Mouse (Mus musculus): Measurements from ENCODE around the gene Pim3. TPM values are rescaled to one million over a fixed set of nuclear protein-coding genes. Genes with fewer than 3 reads are reported as not detected.

Gene Pim3
- polyA plus RNA-seq, 1 experiment from 2014 or later = 45.3 TPM

DNA sequence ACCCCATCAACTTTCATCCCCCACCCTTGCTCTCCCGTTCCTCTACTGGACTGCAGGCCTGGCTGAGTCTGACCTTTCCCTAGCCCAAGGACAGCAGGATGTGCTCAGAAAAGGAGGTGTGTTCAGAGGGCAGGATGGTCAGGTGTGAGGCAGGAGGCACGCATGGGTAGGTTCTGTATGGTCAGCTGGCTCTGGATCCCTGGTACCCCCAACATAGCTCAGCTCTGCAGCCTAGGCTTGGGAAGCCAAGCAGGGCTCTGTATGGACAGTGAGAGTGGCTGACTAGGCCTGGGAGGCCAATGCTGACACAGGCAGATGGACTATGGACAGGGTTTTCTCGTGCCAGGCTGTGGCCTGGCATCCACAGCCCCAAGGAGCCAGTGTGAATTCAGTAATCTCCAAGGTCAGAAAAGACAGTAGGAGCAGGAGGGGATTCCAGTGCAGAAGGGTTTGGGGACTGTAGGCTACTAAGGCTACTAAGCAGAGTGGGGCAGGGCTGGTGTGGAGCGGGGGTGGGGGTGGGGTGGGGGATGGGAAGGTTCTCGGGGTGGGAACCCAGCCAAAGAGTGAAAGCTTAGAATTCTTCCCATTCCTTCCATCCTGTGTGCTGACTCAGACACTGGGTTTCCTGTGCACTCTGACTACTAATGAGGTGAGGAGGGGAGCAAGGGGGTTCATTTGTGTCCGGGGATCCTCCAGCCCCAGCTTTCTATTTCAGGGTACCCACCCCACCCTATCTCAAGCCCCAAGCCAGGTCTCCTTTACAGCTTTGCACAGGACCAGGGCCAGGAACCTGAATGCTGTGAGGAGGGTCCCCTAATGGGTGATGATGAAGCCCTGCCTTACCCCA is 7.6 kb upstream of the Pim3 start:
- peaks cover 34% of the 10 kb centered on the region for H3K4me1 ChIP-seq
- no peaks in the 10 kb centered on the region for H3K9me3 ChIP-seq (replicated peaks)
- no peaks in the 10 kb centered on the region for H3K27me3 ChIP-seq
- no peak overlapping the region for H3K27ac ChIP-seq
- ATAC-seq (ENCODE audit: low FRiP score) = 0 out of 2 replicates have a peak, but pooled peaks have one; percentile 46
- peak overlapping the region; percentile 8; the same call in 1 of the 2 replicates for H3K4me2 ChIP-seq (replicated peaks)
- H3K36me3 ChIP-seq = no peaks in the 10 kb centered on the region
- H3K9ac ChIP-seq = no peak overlapping the region
- 47% methylated on average over 6 of the region's 6 CpGs for WGBS
- H3K4me3 ChIP-seq = no peak overlapping the region

DNA sequence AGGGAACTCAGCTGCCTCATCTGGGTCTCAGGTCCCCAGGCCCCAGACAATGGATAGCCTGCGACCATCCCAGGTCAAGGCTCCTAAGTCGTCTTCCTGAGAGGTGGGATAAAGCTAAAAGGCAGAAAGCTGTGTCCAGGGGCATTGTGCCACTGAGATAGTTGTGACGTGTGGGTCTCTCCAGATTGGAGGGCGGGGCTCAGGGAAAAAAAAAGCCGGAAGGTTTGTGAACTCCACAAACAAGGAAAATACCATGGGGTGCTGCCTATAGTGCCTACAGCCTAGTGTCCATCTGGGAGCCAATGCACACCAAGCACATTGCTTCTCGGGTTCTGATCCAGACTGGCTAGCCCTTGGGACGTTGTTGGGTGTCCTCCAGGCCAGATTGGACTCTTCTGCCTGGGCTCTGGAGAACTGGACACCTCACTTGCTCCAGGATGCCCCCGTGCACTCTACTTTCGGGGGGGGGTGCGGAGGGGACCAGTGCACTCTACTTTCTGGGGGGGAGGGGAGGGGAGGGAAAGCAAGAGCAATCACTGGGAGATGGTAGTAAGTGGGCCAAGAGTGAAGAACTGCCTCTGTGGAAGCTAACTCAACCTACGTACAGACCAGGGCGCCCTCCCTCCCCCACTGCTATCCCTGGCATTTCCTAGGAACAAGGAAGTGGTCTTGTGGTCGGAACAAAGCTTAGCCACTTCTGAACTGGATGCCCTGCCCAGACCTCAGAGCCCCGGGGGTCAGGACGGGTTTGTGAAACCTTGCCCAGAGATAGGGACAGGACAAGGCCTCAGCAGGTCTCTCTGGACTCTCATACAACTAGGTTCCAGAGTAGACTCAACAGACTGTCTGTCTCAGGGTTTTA is 6.8 kb upstream of the Pim3 start:
- ATAC-seq (ENCODE audit: low FRiP score) = no peak

DNA sequence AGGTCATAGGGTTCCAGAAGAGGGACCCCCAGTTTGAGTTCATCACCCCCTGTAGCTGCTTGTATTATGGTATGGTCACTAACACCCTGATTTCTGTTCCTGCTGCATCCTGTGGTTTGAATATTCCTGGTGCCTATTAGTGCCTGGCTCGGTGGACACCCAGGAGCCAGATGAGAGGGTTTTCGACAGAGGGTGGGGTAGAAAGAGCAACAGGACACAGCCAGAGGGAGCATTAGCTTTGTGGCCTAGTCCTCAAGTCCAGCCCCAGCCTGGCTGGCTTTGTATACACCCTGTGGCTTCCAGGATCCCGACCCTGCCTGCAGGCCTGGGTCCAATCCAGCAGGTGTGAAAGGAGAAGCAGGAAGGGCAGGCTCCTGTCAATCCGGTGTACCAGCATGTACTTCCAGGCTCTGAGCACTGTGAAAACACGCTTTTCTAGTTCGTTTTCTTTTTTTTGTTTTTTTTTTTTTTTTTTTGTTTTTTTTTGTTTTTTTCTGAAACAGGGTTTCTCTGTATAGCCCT is 6.0 kb upstream of the Pim3 start:
- H3K4me1 ChIP-seq = peaks cover 25% of the 10 kb centered on the region
- H3K4me2 ChIP-seq (replicated peaks) = no peak overlapping the region
- ATAC-seq (ENCODE audit: low FRiP score) = no peak
- H3K9ac ChIP-seq = no peak overlapping the region
- H3K4me3 ChIP-seq = no peak overlapping the region
- H3K36me3 ChIP-seq = no peaks in the 10 kb centered on the region
- no peaks in the 10 kb centered on the region for H3K9me3 ChIP-seq (replicated peaks)
- no peaks in the 10 kb centered on the region for H3K27me3 ChIP-seq
- 79% methylated on average over 6 of the region's 6 CpGs for WGBS
- H3K27ac ChIP-seq = no peak overlapping the region

More for the DNA sequence above, 6.8 kb upstream of the Pim3 start:
- H3K9ac ChIP-seq = no peak overlapping the region
- no peaks in the 10 kb centered on the region for H3K27me3 ChIP-seq
- 71% methylated on average over 15 of the region's 15 CpGs for WGBS
- peaks cover 32% of the 10 kb centered on the region for H3K4me1 ChIP-seq
- no peak overlapping the region for H3K27ac ChIP-seq
- no peaks in the 10 kb centered on the region for H3K36me3 ChIP-seq
- no peak overlapping the region for H3K4me3 ChIP-seq
- H3K4me2 ChIP-seq (replicated peaks) = peak overlapping the region; percentile 8; the same call in 1 of the 2 replicates
- no peaks in the 10 kb centered on the region for H3K9me3 ChIP-seq (replicated peaks)

DNA sequence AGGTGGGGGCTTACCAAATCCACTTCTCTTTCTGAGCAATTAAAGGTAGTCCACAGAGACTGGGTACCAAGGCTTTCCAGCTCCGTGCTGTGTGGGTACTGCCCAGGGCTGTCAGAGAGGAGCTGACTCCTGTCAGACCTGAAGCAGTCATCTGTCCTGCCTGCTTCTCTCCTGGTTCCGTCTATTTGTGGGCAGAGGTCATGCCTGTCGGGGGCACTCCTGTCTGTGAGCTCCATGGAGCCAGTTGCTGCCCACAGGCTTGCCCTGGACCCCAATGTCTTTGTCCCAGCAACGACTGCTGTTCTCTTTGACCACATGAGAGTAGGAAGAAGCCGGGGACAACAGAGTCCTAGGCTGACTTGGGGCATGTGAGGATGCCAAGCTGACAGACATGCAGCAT is 5.4 kb upstream of the Pim3 start:
- no peak for ATAC-seq (ENCODE audit: low FRiP score)
- H3K36me3 ChIP-seq = no peaks in the 10 kb centered on the region
- H3K9ac ChIP-seq = no peak overlapping the region
- no peak overlapping the region for H3K4me3 ChIP-seq
- H3K27ac ChIP-seq = no peak overlapping the region
- H3K4me1 ChIP-seq = peaks cover 24% of the 10 kb centered on the region
- H3K9me3 ChIP-seq (replicated peaks) = no peaks in the 10 kb centered on the region
- H3K27me3 ChIP-seq = no peaks in the 10 kb centered on the region
- WGBS = 84% methylated on average over 5 of the region's 5 CpGs
- H3K4me2 ChIP-seq (replicated peaks) = no peak overlapping the region

DNA sequence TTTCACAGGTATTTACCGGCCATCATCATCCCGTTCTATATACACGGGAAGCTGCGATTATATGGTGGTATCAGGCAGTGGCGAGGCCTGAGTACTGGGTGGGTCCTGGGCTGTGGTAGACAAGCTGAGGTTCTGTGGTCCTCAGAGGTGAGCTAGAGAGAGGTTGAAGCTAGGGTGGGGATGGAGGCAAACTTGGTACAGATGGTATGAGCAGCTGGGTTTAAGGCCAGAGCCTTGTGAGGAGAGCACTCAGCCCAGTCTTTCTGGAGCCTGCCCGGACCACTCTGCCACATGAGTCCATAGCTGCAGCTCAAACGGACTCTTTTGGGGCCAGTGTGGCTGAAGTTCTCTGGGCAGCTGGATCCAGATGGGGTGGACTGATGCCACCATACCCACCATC is 4.6 kb upstream of the Pim3 start:
- no peak overlapping the region for H3K4me3 ChIP-seq

DNA sequence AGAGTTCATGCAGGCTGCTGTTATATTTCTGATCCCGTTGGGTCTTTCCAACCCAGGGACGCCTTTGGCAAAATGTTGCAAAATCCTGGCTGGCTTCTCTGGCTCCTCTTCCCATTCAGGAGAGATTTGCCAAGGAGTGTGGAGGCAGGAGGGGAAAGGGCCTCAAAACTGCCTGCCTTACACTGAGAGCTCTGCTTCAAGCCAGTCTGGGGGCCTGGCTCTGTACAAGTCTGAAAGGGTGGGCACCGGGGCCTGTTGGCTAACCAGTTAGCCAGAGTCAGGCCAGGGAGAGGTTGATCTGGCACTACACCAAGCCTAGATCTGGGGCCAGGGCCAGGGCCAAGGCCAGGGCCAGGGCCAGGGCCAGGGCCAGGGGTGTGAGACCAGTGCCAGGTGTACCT is 3.8 kb upstream of the Pim3 start:
- H3K27ac ChIP-seq = no peak overlapping the region
- 88% methylated on average over 3 of the region's 3 CpGs for WGBS
- ATAC-seq (ENCODE audit: low FRiP score) = no peak
- H3K4me1 ChIP-seq = peaks cover 27% of the 10 kb centered on the region
- H3K4me2 ChIP-seq (replicated peaks) = no peak overlapping the region
- no peaks in the 10 kb centered on the region for H3K27me3 ChIP-seq
- no peaks in the 10 kb centered on the region for H3K9me3 ChIP-seq (replicated peaks)
- no peak overlapping the region for H3K4me3 ChIP-seq
- H3K36me3 ChIP-seq = no peaks in the 10 kb centered on the region
- H3K9ac ChIP-seq = no peak overlapping the region

More for the DNA sequence above, 4.6 kb upstream of the Pim3 start:
- WGBS = 97% methylated on average over 7 of the region's 7 CpGs
- Histone ChIP-seq H3K4me2 (replicated peaks) (no peak overlapping the region), H3K9me3 (replicated peaks) (no peaks in the 10 kb centered on the region), H3K27ac (no peak overlapping the region), H3K27me3 (no peaks in the 10 kb centered on the region), H3K4me1 (peaks cover 22% of the 10 kb centered on the region), H3K9ac (no peak overlapping the region), H3K36me3 (no peaks in the 10 kb centered on the region)
- ATAC-seq (ENCODE audit: low FRiP score) = no peak

DNA sequence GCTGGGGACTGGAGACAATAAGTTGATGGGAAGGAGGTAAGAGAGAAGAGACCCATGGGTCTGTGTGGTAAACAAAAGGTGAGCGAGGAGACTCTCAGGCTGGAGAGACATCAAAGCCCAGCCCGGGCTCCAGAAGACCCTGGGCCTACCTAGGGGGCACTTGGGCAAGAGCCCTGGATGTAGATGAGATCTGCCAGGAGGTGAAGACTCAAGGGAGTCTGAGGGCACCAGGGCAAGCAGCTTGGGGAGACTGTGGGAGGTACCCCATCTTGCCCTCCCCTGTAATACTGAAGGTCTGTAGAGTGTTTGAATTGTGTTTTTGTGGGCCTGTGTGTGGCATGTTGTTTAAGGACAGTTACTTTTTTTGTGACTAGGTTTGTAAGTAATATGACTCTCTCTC is 3.3 kb upstream of the Pim3 start:
- 81% methylated on average over 2 of the region's 2 CpGs for WGBS
- ATAC-seq (ENCODE audit: low FRiP score) = no peak
- Histone ChIP-seq H3K4me2 (replicated peaks) (no peak overlapping the region), H3K27me3 (no peaks in the 10 kb centered on the region), H3K36me3 (no peaks in the 10 kb centered on the region), H3K27ac (no peak overlapping the region), H3K9me3 (replicated peaks) (no peaks in the 10 kb centered on the region), H3K4me3 (no peak overlapping the region), H3K4me1 (peaks cover 27% of the 10 kb centered on the region), H3K9ac (no peak overlapping the region)

DNA sequence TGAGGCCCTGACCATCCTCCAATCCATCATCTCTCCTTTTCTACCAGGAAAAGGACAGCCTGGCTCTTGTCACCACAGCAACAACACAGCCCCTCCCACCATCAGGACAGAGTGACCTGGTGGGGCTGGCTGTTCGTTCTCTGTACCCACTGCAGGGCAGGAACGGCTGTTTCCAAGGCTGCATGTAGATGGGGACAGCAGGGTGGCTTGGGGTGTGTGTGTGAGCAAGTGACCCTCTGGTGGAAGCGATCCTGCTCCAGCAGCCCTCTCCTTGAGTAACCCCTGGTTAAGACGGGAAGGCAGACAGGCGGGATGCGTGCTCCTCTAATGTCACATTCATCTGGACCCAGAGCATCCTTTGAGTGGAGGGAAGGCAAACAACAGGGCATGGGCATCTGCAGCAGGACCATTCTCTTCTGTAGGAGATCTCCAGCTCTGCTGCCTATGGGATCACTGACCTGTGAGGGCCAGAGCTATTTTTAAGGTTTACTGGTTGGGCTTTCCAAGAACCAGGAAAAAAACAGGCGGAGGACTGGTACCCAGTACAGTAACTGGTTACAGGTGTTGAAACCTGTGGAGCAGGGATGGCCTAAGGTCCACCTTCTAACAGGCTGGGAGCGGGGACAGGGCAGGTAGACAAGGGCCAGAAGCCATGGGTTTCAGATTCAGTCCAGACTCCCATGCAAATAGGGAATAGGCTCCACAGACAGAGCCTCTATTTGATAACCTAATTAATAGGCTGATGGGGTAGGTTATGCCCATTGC is 2.6 kb upstream of the Pim3 start:
- peaks cover under 1% of the 10 kb centered on the region for H3K36me3 ChIP-seq
- H3K4me1 ChIP-seq = peaks cover 28% of the 10 kb centered on the region
- no peak for ATAC-seq (ENCODE audit: low FRiP score)
- H3K9me3 ChIP-seq (replicated peaks) = no peaks in the 10 kb centered on the region
- no peak overlapping the region for H3K27ac ChIP-seq
- no peak overlapping the region for H3K4me2 ChIP-seq (replicated peaks)
- no peak overlapping the region for H3K9ac ChIP-seq
- WGBS = 65% methylated on average over 8 of the region's 8 CpGs
- no peak overlapping the region for H3K4me3 ChIP-seq
- no peaks in the 10 kb centered on the region for H3K27me3 ChIP-seq

DNA sequence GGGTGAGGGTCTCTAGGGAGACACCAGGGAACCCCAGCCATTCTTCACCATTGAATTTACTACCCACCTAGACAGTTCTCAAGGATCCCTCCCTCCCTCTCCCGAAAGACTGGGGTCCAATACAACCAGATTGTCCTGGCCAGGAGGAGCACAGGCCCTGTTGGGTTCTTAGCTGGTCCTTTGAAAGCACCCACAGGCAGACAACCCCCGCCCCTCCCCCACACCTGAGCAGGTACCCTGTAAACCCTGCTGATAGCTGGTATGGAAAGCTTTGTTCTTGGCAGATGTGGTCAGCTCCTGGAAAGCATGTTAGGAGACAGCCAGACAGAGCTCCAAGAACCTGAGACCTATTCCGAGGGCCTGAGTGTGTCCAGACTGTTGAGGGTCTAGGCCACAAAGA is 1.2 kb upstream of the Pim3 start:
- H3K9ac ChIP-seq = no peak overlapping the region
- H3K9me3 ChIP-seq (replicated peaks) = no peaks in the 10 kb centered on the region
- no peak overlapping the region for H3K4me3 ChIP-seq
- no peak for ATAC-seq (ENCODE audit: low FRiP score)
- no peak overlapping the region for H3K4me2 ChIP-seq (replicated peaks)
- H3K36me3 ChIP-seq = peaks cover 12% of the 10 kb centered on the region
- no peak overlapping the region for H3K27ac ChIP-seq
- peaks cover 26% of the 10 kb centered on the region for H3K4me1 ChIP-seq
- whole genome bisulfite sequencing = 91% methylated on average over 3 of the region's 3 CpGs
- no peaks in the 10 kb centered on the region for H3K27me3 ChIP-seq

DNA sequence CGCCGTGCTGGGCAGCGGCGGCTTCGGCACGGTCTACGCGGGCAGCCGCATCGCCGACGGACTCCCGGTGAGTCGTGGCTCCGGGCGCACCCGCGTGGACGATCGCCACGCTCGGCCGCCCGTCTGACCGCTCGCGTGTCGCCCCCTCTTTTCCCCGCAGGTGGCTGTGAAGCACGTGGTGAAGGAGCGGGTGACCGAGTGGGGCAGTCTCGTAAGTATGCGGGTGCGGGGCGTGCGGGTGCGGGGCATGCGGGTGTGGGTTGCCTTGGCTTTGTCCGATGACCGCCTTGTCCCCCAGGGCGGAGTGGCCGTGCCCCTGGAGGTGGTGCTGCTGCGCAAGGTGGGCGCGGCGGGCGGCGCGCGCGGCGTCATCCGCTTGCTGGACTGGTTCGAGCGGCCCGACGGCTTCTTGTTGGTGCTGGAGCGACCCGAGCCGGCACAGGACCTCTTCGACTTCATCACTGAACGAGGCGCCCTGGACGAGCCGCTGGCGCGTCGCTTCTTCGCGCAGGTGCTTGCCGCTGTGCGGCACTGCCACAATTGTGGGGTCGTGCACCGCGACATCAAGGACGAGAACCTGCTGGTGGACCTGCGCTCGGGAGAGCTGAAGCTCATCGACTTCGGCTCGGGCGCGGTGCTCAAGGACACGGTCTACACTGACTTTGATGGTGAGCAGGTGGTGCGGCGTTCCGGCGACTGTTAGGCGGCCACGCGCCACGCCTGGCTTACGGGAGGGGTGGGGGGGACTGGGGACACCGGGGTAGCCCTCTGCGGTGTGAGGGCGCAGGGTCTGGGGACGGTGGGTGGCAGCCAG is 1.1 kb downstream of the Pim3 start:
- ATAC-seq (ENCODE audit: low FRiP score) = peak; percentile 36
- Histone ChIP-seq H3K4me2 (replicated peaks) (peak overlapping the region; percentile 97), H3K27ac (peak overlapping the region; percentile 97), H3K9me3 (replicated peaks) (no peaks in the 10 kb centered on the region), H3K4me3 (peak overlapping the region; percentile 91), H3K4me1 (peaks cover 42% of the 10 kb centered on the region), H3K27me3 (no peaks in the 10 kb centered on the region), H3K9ac (peak overlapping the region; percentile 91), H3K36me3 (peaks cover 27% of the 10 kb centered on the region)
- under 1% methylated on average over 97 of the region's 98 CpGs for WGBS

DNA sequence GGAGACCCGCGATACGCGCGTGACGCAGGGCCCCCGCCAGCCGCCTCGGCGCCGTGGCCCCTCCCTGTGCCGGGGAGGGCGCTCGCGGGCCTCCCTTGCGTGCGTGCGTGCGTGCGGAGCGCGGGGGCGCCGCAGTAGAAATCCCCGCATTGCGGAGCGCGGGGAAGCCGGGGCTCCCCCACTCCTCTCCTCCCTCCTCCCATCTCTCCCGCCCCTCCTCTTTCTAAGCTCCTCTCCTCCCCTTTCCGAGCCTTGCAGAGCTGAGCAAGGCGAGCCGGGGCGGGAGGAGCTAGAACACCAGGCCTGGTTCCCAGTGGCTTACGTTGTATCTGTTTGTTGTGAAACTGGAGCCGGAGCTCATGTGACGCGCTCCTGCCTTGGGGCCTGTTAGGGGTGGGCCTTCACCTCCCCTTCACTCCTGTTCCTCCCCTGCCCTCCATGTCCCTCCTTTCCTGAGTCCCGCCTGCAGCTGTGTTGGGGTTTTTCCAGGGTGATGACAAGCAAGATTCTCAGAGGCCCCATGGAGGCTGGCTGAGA is 1.8 kb downstream of the Pim3 start:
- Histone ChIP-seq H3K9me3 (replicated peaks) (no peaks in the 10 kb centered on the region), H3K36me3 (peaks cover 27% of the 10 kb centered on the region), H3K27ac (peak overlapping the region; percentile 97), H3K4me3 (peak overlapping the region; percentile 91), H3K9ac (peak overlapping the region; percentile 91), H3K4me2 (replicated peaks) (peak overlapping the region; percentile 97), H3K4me1 (peaks cover 42% of the 10 kb centered on the region), H3K27me3 (no peaks in the 10 kb centered on the region)
- ATAC-seq (ENCODE audit: low FRiP score) = peak; percentile 73
- under 1% methylated on average over 33 of the region's 39 CpGs for WGBS
